Mouse (Mus musculus): ENCODE results near the gene Abat.

DNA sequence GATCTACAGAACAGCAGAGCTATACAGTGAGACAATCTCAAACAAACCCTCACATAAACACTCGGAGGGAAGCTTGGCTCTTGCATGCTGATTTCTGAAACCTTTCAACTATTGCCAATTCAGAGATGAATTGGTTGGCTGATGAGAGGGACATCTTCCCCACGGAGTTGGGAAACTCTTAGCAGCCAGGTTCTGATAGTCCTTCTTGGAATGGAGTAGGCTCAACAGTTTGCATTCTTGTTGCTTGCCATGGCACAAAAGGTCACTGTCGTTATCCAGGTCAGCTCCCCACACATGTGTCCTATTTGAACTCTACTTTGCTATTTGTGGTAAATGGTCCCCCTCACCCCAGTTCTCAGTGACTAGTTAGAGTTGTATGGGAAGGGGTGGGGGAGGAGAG lies 12.1 kb downstream of the Abat start:
- TF ChIP-seq POLR2A (IDR thresholded peaks at IDR 0.05; ENCODE audit: low read depth, low read length) (no peak), CTCF (IDR thresholded peaks at IDR 0.05; ENCODE audit: extremely low read depth, insufficient read depth, insufficient read length, insufficient replicate concordance) (no peak)

All from spleen, adult 2 months (tissue).